Mouse (Mus musculus): Measurements from ENCODE around the gene Zfp945. TPM values are rescaled to one million over a fixed set of nuclear protein-coding genes. Genes with fewer than 3 reads are reported as not detected.

The Zfp945 gene
- polyA plus RNA-seq (2015; fragmentation: Illumina TruSeq; extraction: RNeasy Lipid Tissue Mini Kit (QIAGEN cat#74804); ENCODE audit: insufficient read depth, low read depth, low replicate concordance) = 3.0 TPM

GRCm38 (mm10) chr17:22866845-22867481, at the start of gene Zfp945:
Zfp945 (minus strand) TSS chr17:22867134.

Other genes starting within 250 kb of the Zfp945 start
- gene Vmn2r113, start 75.8 kb upstream of the Zfp945 start, polyA plus RNA-seq (2015; fragmentation: Illumina TruSeq; extraction: RNeasy Lipid Tissue Mini Kit (QIAGEN cat#74804); ENCODE audit: insufficient read depth, low read depth, low replicate concordance) = not detected
- gene Vmn2r-ps130, start 194.0 kb upstream of the Zfp945 start, polyA plus RNA-seq (2015; fragmentation: Illumina TruSeq; extraction: RNeasy Lipid Tissue Mini Kit (QIAGEN cat#74804); ENCODE audit: insufficient read depth, low read depth, low replicate concordance) = not detected

Data from pancreas, adult 10 weeks (tissue).